Mouse (Mus musculus): ENCODE results near the gene Scoc. TPM values are rescaled to one million over a fixed set of nuclear protein-coding genes. Genes with fewer than 3 reads are reported as not detected.

Gene Scoc
- total and polyA plus RNA-seq, 3 experiments: 14.0 to 52.3 (median 52.3) TPM

DNA sequence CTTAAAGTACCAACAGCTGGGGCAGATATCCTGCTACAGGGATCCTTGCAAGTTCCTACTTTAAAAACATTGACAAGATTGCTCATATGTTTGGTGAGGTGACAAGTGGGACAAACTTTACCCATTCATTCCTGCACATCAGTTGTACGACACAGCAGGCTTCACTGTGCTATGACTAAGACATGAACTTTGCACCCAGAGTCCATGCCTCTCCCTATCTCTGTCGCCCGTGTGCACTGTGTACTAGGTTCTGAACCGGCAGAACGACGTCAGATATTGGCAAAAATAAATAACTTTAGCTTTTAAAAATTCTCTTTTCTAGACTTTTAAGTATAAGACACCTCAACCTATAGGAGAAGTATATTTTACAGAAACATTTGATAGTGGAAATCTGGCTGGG is 61.5 kb downstream of the Scoc start:
- 77% methylated on average over 6 of the region's 6 CpGs for WGBS
- DNase-seq: no peak
- TF ChIP-seq EP300 (IDR thresholded peaks at IDR 0.05; ENCODE audit: insufficient read depth, low read depth, low read length) (no peak), POLR2A (IDR thresholded peaks at IDR 0.05; ENCODE audit: insufficient read depth, low read depth, low read length) (no peak), CTCF (IDR thresholded peaks at IDR 0.05) (no peak)
- no peaks in the 10 kb centered on the region for H3K4me1 ChIP-seq (ENCODE audit: control insufficient read depth, insufficient read depth, low read length)
- H3K36me3 ChIP-seq (ENCODE audit: control insufficient read depth, insufficient read depth, low read length): no peaks in the 10 kb centered on the region
- no peak overlapping the region for H3K9ac ChIP-seq (ENCODE audit: low read depth, low read length)
- no peak overlapping the region for H3K27ac ChIP-seq
- intact Hi-C loops (cut with DNase I): no loop called here
- no peaks in the 10 kb centered on the region; the same call in 1 of the 2 replicates for H3K27me3 ChIP-seq (ENCODE audit: control insufficient read depth, insufficient read depth, low read length)
- no peak overlapping the region for H3K4me3 ChIP-seq
- H3K79me2 ChIP-seq (replicated peaks; ENCODE audit: control insufficient read depth, insufficient read depth, low read length): no peaks in the 10 kb centered on the region

DNA sequence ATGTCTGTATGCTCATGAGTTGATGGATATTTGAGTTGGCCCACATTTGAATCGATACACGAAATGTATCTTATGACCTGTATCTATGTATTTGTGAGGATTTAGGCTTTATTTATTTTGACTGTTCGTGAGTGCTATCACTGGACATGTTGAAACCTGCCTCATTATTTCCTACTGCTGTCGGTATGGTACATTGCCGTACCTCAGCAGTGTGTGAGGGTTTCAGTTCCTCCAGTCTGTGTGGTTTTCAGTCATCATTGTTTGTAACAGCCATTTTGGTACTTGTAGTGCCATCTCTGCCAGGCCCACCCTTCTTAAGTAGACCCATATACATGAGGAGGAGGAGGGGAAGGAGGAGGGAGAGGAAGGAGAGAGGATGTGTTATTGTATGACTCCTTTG is 63.9 kb downstream of the Scoc start:
- Histone ChIP-seq H3K4me3 (no peak overlapping the region), H3K27me3 (ENCODE audit: control insufficient read depth, insufficient read depth, low read length) (peaks cover 7% of the 10 kb centered on the region), H3K4me1 (ENCODE audit: control insufficient read depth, insufficient read depth, low read length) (no peaks in the 10 kb centered on the region), H3K79me2 (replicated peaks; ENCODE audit: control insufficient read depth, insufficient read depth, low read length) (no peaks in the 10 kb centered on the region), H3K9ac (ENCODE audit: low read depth, low read length) (no peak overlapping the region), H3K27ac (no peak overlapping the region), H3K36me3 (ENCODE audit: control insufficient read depth, insufficient read depth, low read length) (no peaks in the 10 kb centered on the region)
- TF ChIP-seq CTCF (IDR thresholded peaks at IDR 0.05) (no peak), EP300 (IDR thresholded peaks at IDR 0.05; ENCODE audit: insufficient read depth, low read depth, low read length) (no peak), POLR2A (IDR thresholded peaks at IDR 0.05; ENCODE audit: insufficient read depth, low read depth, low read length) (no peak)
- no peak for DNase-seq
- intact Hi-C loops (cut with DNase I): no loop called here
- WGBS: 82% methylated on average over 5 of the region's 5 CpGs

DNA sequence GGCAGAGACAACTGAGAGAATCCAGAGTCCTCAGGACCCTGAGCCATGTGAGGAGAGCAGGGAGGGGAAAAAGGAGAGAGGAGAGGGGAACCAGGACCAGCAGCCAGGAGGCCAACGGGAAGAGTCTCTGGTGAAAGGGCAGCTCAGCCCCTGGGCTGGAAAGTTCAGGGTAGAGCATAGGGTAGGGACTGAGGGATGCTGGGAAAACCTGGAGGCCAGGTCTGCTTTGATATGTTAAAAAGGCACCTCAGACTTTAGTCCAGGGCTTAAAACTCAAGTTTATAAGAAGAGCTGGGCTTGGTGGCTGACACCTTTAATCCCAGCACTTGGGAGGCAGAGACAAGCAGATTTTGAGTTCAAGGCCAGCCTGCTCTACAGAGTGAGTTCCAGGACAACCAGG is 65.7 kb downstream of the Scoc start:
- Histone ChIP-seq H3K79me2 (replicated peaks; ENCODE audit: control insufficient read depth, insufficient read depth, low read length) (no peaks in the 10 kb centered on the region), H3K27ac (no peak overlapping the region), H3K27me3 (ENCODE audit: control insufficient read depth, insufficient read depth, low read length) (peaks cover 8% of the 10 kb centered on the region), H3K4me1 (ENCODE audit: control insufficient read depth, insufficient read depth, low read length) (no peaks in the 10 kb centered on the region), H3K9ac (ENCODE audit: low read depth, low read length) (no peak overlapping the region), H3K36me3 (ENCODE audit: control insufficient read depth, insufficient read depth, low read length) (no peaks in the 10 kb centered on the region), H3K4me3 (no peak overlapping the region)
- no peak for TF ChIP-seq EP300 (IDR thresholded peaks at IDR 0.05; ENCODE audit: insufficient read depth, low read depth, low read length)
- no peak for TF ChIP-seq POLR2A (IDR thresholded peaks at IDR 0.05; ENCODE audit: insufficient read depth, low read depth, low read length)
- TF ChIP-seq CTCF (IDR thresholded peaks at IDR 0.05): no peak
- intact Hi-C loops (cut with DNase I): no loop called here
- 65% methylated on average over 1 of the region's 1 CpGs for WGBS
- no peak for DNase-seq

DNA sequence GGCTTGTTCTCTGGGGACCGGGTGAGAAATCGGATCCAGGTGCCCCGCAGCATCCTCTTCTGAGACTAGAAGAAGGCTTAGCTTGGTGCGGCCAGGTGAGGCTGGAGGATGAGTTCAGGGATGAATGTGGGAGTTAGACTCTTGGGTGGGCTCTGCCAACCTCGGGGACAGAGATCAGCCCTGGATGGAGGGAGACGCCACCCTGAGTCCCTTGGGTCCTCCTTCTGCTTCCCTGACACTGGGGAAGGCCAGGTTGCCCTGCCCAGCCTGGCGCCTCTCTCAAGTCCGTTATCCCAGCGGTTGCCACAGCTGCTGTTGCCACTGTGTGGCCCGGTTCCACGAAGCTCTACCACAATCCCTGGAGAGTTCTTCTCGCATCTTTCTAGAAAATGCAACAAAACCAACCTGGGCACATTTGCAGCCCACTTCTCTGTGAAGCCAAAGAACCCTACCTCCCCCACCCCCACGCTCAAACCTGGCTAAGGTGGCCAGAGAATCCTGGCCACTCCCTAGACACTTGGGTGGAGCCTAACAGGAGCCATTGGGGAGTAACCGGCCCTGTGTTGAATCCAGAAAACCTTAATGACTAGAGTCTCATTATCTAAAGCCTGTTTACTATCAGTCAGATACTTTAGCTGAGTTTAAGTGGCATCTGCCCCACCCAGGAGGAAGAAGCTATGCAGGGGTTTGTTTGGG is 68.0 kb downstream of the Scoc start:
- no peak for TF ChIP-seq EP300 (IDR thresholded peaks at IDR 0.05; ENCODE audit: insufficient read depth, low read depth, low read length)
- TF ChIP-seq CTCF (IDR thresholded peaks at IDR 0.05): no peak
- TF ChIP-seq POLR2A (IDR thresholded peaks at IDR 0.05; ENCODE audit: insufficient read depth, low read depth, low read length): no peak
- no peaks in the 10 kb centered on the region for H3K4me1 ChIP-seq (ENCODE audit: control insufficient read depth, insufficient read depth, low read length)
- no peak overlapping the region for H3K27ac ChIP-seq
- H3K27me3 ChIP-seq (ENCODE audit: control insufficient read depth, insufficient read depth, low read length): peaks cover 8% of the 10 kb centered on the region
- WGBS: 10% methylated on average over 14 of the region's 14 CpGs
- H3K4me3 ChIP-seq: no peak overlapping the region
- intact Hi-C loops (cut with DNase I): no loop called here
- no peak for DNase-seq
- H3K36me3 ChIP-seq (ENCODE audit: control insufficient read depth, insufficient read depth, low read length): no peaks in the 10 kb centered on the region
- no peak overlapping the region for H3K9ac ChIP-seq (ENCODE audit: low read depth, low read length)
- no peaks in the 10 kb centered on the region for H3K79me2 ChIP-seq (replicated peaks; ENCODE audit: control insufficient read depth, insufficient read depth, low read length)

DNA sequence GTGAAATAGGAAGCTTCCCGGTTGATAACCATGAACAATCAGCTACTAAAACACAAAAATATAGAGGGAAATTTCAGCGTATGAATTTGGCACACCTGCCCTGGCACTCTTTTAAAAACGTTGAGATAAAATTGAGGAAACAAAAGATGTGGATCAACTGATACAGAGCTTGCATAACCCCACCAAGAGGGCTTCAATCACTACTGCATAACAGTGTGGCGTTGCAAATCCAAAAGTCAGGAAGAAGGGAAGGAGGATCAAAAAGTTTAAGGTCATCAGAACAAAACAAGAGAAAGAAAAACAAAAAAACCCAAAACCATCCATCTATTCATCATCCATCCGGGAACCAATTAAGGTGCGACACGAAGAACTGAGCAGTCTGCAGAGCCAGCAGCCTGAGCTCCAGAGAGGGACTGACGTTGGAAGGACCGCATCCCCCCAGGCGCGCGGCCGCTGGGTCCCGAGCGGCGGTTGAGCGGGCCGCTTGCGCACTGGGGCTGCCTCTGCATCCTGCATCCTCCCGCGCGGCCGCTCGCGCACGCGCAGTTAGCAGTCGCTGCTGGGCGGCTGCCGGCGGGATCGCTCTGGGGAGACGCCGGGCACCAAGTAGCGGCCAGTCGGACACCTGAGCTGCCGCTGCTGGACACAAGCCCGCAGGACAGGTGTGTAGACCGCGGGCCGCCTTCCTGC is 68.7 kb downstream of the Scoc start, which contains the start of gene Clgn:
TSS of gene Clgn (plus strand) at position 552 of the 690 bp plus-strand sequence.
- TF ChIP-seq EP300 (IDR thresholded peaks at IDR 0.05; ENCODE audit: insufficient read depth, low read depth, low read length) (no peak), POLR2A (IDR thresholded peaks at IDR 0.05; ENCODE audit: insufficient read depth, low read depth, low read length) (no peak), CTCF (IDR thresholded peaks at IDR 0.05) (no peak)
- peaks cover 8% of the 10 kb centered on the region for H3K27me3 ChIP-seq (ENCODE audit: control insufficient read depth, insufficient read depth, low read length)
- peak; percentile 25 to 35 for DNase-seq
- H3K9ac ChIP-seq (ENCODE audit: low read depth, low read length): no peak within 1 kb of the TSS
- no peak within 1 kb of the TSS for H3K27ac ChIP-seq
- 3% methylated on average over 41 of the region's 41 CpGs for WGBS
- H3K4me1 ChIP-seq (ENCODE audit: control insufficient read depth, insufficient read depth, low read length): no peaks in the 10 kb centered on the region
- intact Hi-C loops (cut with DNase I): no loop called here
- H3K79me2 ChIP-seq (replicated peaks; ENCODE audit: control insufficient read depth, insufficient read depth, low read length): no peaks in the 10 kb centered on the region
- H3K4me3 ChIP-seq: no peak within 1 kb of the TSS
- no peaks in the 10 kb centered on the region for H3K36me3 ChIP-seq (ENCODE audit: control insufficient read depth, insufficient read depth, low read length)

DNA sequence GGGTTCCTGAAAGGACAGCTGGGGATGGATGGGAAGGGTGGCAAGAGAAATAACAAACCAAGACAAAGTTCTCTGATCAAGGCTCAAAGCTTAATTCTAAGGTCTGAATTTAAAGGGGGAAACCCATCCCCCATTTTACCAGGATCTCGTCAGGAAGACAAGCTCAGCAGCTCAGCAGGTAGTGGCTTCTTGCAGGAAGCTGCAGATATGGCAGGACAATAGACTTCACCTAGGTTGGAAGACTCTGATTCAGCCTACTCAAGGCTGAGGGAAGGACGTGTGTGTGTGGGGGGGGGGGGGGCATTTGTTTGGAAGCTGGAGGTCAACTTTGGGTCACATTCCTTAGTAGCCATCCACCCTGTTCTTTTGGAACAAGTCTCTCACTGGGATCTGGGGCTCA is 75.3 kb downstream of the Scoc start:
- Histone ChIP-seq H3K27me3 (ENCODE audit: control insufficient read depth, insufficient read depth, low read length) (no peaks in the 10 kb centered on the region), H3K9ac (ENCODE audit: low read depth, low read length) (no peak overlapping the region), H3K4me1 (ENCODE audit: control insufficient read depth, insufficient read depth, low read length) (no peaks in the 10 kb centered on the region), H3K4me3 (no peak overlapping the region), H3K79me2 (replicated peaks; ENCODE audit: control insufficient read depth, insufficient read depth, low read length) (no peaks in the 10 kb centered on the region), H3K36me3 (ENCODE audit: control insufficient read depth, insufficient read depth, low read length) (no peaks in the 10 kb centered on the region), H3K27ac (no peak overlapping the region)
- no peak for DNase-seq
- 23% methylated on average over 2 of the region's 2 CpGs for WGBS
- TF ChIP-seq CTCF (IDR thresholded peaks at IDR 0.05) (no peak), POLR2A (IDR thresholded peaks at IDR 0.05; ENCODE audit: insufficient read depth, low read depth, low read length) (no peak), EP300 (IDR thresholded peaks at IDR 0.05; ENCODE audit: insufficient read depth, low read depth, low read length) (no peak)
- intact Hi-C loops (cut with DNase I): no loop called here
